Mouse (Mus musculus) midbrain, embryonic 14.5 days (tissue): ENCODE results near the gene Ostf1. TPM values are rescaled to one million over a fixed set of nuclear protein-coding genes. Genes with fewer than 3 reads are reported as not detected.

Experiments used
- ATAC-seq: fragments of 200-750 bp; cut with Nextera tagmentation; 2 replicates; pipeline ENCODE4 v1.8.0; 2017; ENCODE audit warnings: moderate number of reproducible peaks, moderate library complexity; ENCODE audit not compliant: low FRiP score, low TSS enrichment
- DNase-seq: peaks from one replicate; pipeline ENCODE4 v3.0.0-alpha.2; 2015
- H3K27ac ChIP-seq: fragments of 300-500 bp; sonication (generic); replicated peaks from 2 replicates; pipeline ENCODE4 v1.5.1; 2014; ENCODE audit warnings: mild to moderate bottlenecking, low read depth, low read length, moderate library complexity
- H3K27me3 ChIP-seq: fragments of 300-500 bp; sonication (generic); 2 replicates; pipeline ENCODE4 v1.6.1; 2014; ENCODE audit warnings: low read length, control low read depth, mixed read lengths; ENCODE audit not compliant: control insufficient read depth, insufficient read depth
- H3K36me3 ChIP-seq: fragments of 300-500 bp; sonication (generic); 2 replicates; pipeline ENCODE4 v1.6.1; 2014; ENCODE audit warnings: low read length, control low read depth; ENCODE audit not compliant: control insufficient read depth, insufficient read depth
- H3K4me1 ChIP-seq: fragments of 300-500 bp; sonication (generic); 2 replicates; pipeline ENCODE4 v1.6.1; 2014; ENCODE audit warnings: mild to moderate bottlenecking, antibody characterized with exemption, low read length, control low read depth; ENCODE audit not compliant: control insufficient read depth, insufficient read depth
- H3K4me2 ChIP-seq: fragments of 300-500 bp; sonication (generic); 2 replicates; pipeline ENCODE4 v1.6.1; 2014; ENCODE audit warnings: mild to moderate bottlenecking, low read length, moderate library complexity
- H3K4me3 ChIP-seq: fragments of 300-500 bp; sonication (generic); replicated peaks from 2 replicates; pipeline ENCODE4 v1.5.1; 2014; ENCODE audit warnings: low read depth, low read length
- H3K9ac ChIP-seq: fragments of 300-500 bp; sonication (generic); replicated peaks from 2 replicates; pipeline ENCODE4 v1.6.1; 2014; ENCODE audit warnings: mild to moderate bottlenecking, low read length, moderate library complexity
- H3K9me3 ChIP-seq: fragments of 300-500 bp; sonication (generic); 2 replicates; pipeline ENCODE4 v1.6.1; 2016; ENCODE audit warnings: low read length, control low read depth, mixed read lengths; ENCODE audit not compliant: control insufficient read depth
- WGBS: fragments of 180-500 bp; shearing (Covaris S2); extraction: QIAGEN DNeasy Blood & Tissue Kit; methylation state at CpG from one replicate; pipeline ENCODE4 v1.1.7; 2014; 5-methylcytosine and 5-hydroxymethylcytosine counted together
- polyA plus RNA-seq: library from polyadenylated mRNA; unstranded; fragments of >200 nt; fragmentation: Nextera tagmentation; extraction: Ambion mirVana; gene quantifications from 2 replicates; pipeline ENCODE4 v1.2.1, GENCODE M21; 2014

The Ostf1 gene
- polyA plus RNA-seq, 1 experiment from 2014 or later = 40.7 TPM

GRCm38 (mm10) chr19:18579012-18579358, 52.6 kb downstream of the Ostf1 start:
- Histone ChIP-seq H3K4me2 (no peak overlapping the region), H3K9me3 (no peaks in the 10 kb centered on the region), H3K9ac (no peak overlapping the region), H3K36me3 (no peaks in the 10 kb centered on the region), H3K27me3 (no peaks in the 10 kb centered on the region), H3K4me3 (no peak overlapping the region), H3K4me1 (no peaks in the 10 kb centered on the region), H3K27ac (no peak overlapping the region)
- 95% methylated on average over 1 of the region's 1 CpGs for WGBS
- DNase-seq (no peak), ATAC-seq (no peak)

DNA sequence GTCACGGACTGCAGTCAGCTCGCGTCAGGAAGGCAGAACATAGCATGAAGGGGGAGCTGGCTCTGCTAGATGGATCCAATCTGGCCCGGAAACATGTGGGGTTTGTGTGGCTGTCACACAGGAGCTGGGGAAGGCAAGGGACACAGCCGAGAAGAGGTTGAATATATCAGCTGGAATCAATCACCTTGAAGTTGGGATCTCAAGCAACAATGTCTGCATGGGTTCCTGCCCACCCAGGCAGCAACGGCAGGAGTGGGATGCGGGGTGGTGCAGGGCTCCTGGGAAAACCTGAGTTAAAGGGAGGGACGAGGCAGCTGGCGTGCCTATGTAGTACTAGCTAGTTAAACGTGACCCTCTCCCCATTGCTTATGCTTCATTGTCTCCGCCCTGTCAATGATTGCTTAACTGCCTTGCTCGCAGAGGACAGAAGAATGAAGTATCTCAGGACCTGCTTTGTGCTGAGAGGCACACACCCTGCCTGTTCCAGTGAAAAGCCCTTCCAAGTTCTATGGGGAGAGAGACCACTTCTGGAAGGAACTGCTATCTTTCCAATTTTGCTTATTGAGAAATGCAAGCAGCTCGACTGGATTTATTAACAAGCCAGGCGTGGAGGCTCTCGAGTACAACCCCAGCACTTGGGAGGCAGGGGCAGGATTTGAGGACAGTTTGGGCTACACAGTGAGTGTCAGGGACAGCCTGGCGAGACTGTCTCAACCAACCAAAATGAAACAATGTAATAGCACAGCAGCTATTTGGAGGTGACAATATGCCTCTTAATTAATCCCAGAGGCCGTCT, 53.2 kb downstream of the Ostf1 start:
- DNase-seq = no peak
- H3K27me3 ChIP-seq = no peaks in the 10 kb centered on the region
- no peak for ATAC-seq
- H3K4me3 ChIP-seq = no peak overlapping the region
- H3K27ac ChIP-seq = no peak overlapping the region
- 66% methylated on average over 17 of the region's 17 CpGs for WGBS
- no peaks in the 10 kb centered on the region for H3K36me3 ChIP-seq
- H3K9ac ChIP-seq = no peak overlapping the region
- no peaks in the 10 kb centered on the region for H3K9me3 ChIP-seq
- H3K4me1 ChIP-seq = no peaks in the 10 kb centered on the region
- no peak overlapping the region for H3K4me2 ChIP-seq

- H3K4me2 ChIP-seq = no peak overlapping the region
- no peaks in the 10 kb centered on the region for H3K9me3 ChIP-seq
- H3K9ac ChIP-seq = no peak overlapping the region
- no peak for ATAC-seq
- no peak overlapping the region for H3K4me3 ChIP-seq
- no peak for DNase-seq
- 78% methylated on average over 5 of the region's 5 CpGs for WGBS
- no peaks in the 10 kb centered on the region for H3K27me3 ChIP-seq
- H3K27ac ChIP-seq = no peak overlapping the region
- H3K4me1 ChIP-seq = no peaks in the 10 kb centered on the region
- no peaks in the 10 kb centered on the region for H3K36me3 ChIP-seq
These were observed 54.3 kb downstream of the Ostf1 start for GRCm38 (mm10) chr19:18577348-18577747.

DNA sequence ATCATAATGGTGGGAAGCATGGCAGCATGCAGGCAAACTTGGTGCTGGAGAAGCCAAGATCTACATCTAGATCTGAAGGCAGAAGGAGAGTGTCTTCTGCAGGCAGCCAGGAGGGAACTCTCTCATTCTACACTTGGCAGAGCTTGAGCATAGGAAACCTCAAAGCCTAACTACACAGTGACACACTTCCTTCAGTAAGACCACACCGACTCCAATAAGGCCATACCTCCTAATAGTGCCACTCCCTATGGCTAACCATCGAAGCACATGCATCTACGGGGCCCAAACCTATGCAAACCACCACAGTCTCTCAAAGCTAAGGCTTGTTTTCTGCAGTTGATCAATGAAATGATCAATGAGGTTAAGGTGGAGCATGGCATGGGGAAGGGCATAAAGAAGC, 55.7 kb downstream of the Ostf1 start:
- Histone ChIP-seq H3K27me3 (no peaks in the 10 kb centered on the region), H3K9ac (no peak overlapping the region), H3K4me3 (no peak overlapping the region), H3K4me2 (no peak overlapping the region), H3K4me1 (no peaks in the 10 kb centered on the region), H3K36me3 (no peaks in the 10 kb centered on the region), H3K9me3 (no peaks in the 10 kb centered on the region), H3K27ac (no peak overlapping the region)
- DNase-seq (no peak), ATAC-seq (no peak)
- WGBS = 94% methylated on average over 3 of the region's 3 CpGs

DNA sequence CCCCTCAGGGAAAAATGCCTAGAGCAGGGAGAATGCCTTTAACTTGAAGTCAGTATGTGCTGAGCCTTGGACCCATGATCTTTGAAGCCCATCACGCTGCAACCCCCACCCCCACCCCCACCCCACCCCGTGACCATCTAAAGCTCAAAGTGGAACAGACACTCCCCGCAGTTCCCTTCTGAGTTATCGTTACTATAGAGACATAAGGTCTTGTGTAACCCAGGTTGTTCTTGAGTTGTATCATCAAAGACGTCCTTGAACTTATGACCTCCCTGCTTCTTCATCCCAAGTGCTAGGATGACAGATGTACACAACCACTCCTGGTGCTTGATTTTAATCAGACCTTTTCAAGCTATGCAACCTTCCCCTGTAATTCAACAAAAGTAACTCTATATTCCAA, 57.7 kb downstream of the Ostf1 start:
- Histone ChIP-seq H3K4me2 (no peak overlapping the region), H3K36me3 (no peaks in the 10 kb centered on the region), H3K4me1 (no peaks in the 10 kb centered on the region), H3K27ac (no peak overlapping the region), H3K27me3 (no peaks in the 10 kb centered on the region), H3K9me3 (no peaks in the 10 kb centered on the region), H3K9ac (no peak overlapping the region), H3K4me3 (no peak overlapping the region)
- WGBS = 86% methylated on average over 5 of the region's 5 CpGs
- ATAC-seq (no peak), DNase-seq (no peak)

- Histone ChIP-seq H3K9ac (no peak overlapping the region), H3K27ac (no peak overlapping the region), H3K27me3 (no peaks in the 10 kb centered on the region), H3K9me3 (no peaks in the 10 kb centered on the region), H3K36me3 (no peaks in the 10 kb centered on the region), H3K4me3 (no peak overlapping the region), H3K4me1 (no peaks in the 10 kb centered on the region), H3K4me2 (no peak overlapping the region)
- ATAC-seq (no peak), DNase-seq (no peak)
- 72% methylated on average over 3 of the region's 3 CpGs for WGBS
These were observed 58.2 kb downstream of the Ostf1 start for GRCm38 (mm10) chr19:18573443-18573842.

DNA sequence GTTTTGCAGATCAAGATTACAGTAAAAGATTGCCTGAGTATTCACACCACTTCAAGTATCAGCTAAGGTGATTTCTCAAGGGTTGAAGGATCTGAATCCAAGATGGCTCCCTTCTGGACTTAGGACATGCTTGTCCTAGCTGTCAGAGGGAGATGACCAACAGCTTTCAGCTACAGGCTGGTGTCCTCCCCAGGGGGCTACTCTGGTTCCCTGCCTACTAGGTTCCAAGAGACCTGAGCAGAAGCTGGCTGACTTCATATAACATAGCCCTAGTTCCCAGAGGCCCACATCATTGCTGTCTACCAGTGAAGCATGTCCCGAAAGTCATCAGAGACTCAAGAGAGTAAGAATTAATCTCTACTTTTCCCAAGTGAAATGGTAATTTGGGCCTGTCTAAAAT, 62.1 kb downstream of the Ostf1 start:
- WGBS = 89% methylated on average over 1 of the region's 1 CpGs
- no peak overlapping the region for H3K4me2 ChIP-seq

GRCm38 (mm10) chr19:18568828-18569430, 62.7 kb downstream of the Ostf1 start:
- no peak for ATAC-seq
- Histone ChIP-seq H3K4me2 (no peak overlapping the region), H3K4me3 (no peak overlapping the region), H3K4me1 (no peaks in the 10 kb centered on the region), H3K36me3 (no peaks in the 10 kb centered on the region), H3K9me3 (no peaks in the 10 kb centered on the region), H3K27me3 (no peaks in the 10 kb centered on the region), H3K9ac (no peak overlapping the region), H3K27ac (no peak overlapping the region)
- 92% methylated on average over 3 of the region's 3 CpGs for WGBS
- DNase-seq = no peak

More for the DNA sequence above, 62.1 kb downstream of the Ostf1 start:
- ATAC-seq (no peak), DNase-seq (no peak)
- H3K4me3 ChIP-seq = no peak overlapping the region
- H3K36me3 ChIP-seq = no peaks in the 10 kb centered on the region
- H3K9me3 ChIP-seq = no peaks in the 10 kb centered on the region
- no peaks in the 10 kb centered on the region for H3K27me3 ChIP-seq
- no peak overlapping the region for H3K9ac ChIP-seq
- no peak overlapping the region for H3K27ac ChIP-seq
- H3K4me1 ChIP-seq = no peaks in the 10 kb centered on the region
